Mouse (Mus musculus): ENCODE results near the gene Tbxas1.
A peak's percentile ranks its signal among the peaks of the same experiment; 100 is the strongest.

The Tbxas1 gene

GRCm38 (mm10) chr6:38921810-38922116 is 46.6 kb downstream of the Tbxas1 start:
- DNase-seq (ENCODE audit: low read depth, low spot score), result no peak

GRCm38 (mm10) chr6:38922517-38922916 is 47.3 kb downstream of the Tbxas1 start:
- DNase-seq (ENCODE audit: low read depth, low spot score), result no peak

GRCm38 (mm10) chr6:38923450-38923849 is 48.2 kb downstream of the Tbxas1 start:
- no peak for DNase-seq (ENCODE audit: low read depth, low spot score)

- no peak for DNase-seq (ENCODE audit: low read depth, low spot score)
These were observed 48.9 kb downstream of the Tbxas1 start for GRCm38 (mm10) chr6:38923870-38924817.

- no peak for DNase-seq (ENCODE audit: low read depth, low spot score)
These were observed 50.5 kb downstream of the Tbxas1 start for GRCm38 (mm10) chr6:38925719-38926118.

- DNase-seq (ENCODE audit: low read depth, low spot score), result peak; percentile 31
These were observed 51.1 kb downstream of the Tbxas1 start for GRCm38 (mm10) chr6:38926135-38926962.

- DNase-seq (ENCODE audit: low read depth, low spot score), result no peak
These were observed 51.8 kb downstream of the Tbxas1 start for GRCm38 (mm10) chr6:38926963-38927361.

GRCm38 (mm10) chr6:38928489-38928888 is 53.3 kb downstream of the Tbxas1 start:
- no peak for DNase-seq (ENCODE audit: low read depth, low spot score)

- no peak for DNase-seq (ENCODE audit: low read depth, low spot score)
These were observed 60.8 kb downstream of the Tbxas1 start for GRCm38 (mm10) chr6:38936009-38936408.

GRCm38 (mm10) chr6:38938421-38938820 is 63.2 kb downstream of the Tbxas1 start:
- no peak for DNase-seq (ENCODE audit: low read depth, low spot score)

GRCm38 (mm10) chr6:38939096-38939495 is 63.9 kb downstream of the Tbxas1 start:
- no peak for DNase-seq (ENCODE audit: low read depth, low spot score)

- DNase-seq (ENCODE audit: low read depth, low spot score), result no peak
These were observed 65.8 kb downstream of the Tbxas1 start for GRCm38 (mm10) chr6:38941016-38941415.

GRCm38 (mm10) chr6:38942771-38943170 is 67.6 kb downstream of the Tbxas1 start:
- DNase-seq (ENCODE audit: low read depth, low spot score), result no peak

GRCm38 (mm10) chr6:38944392-38944791 is 69.2 kb downstream of the Tbxas1 start:
- no peak for DNase-seq (ENCODE audit: low read depth, low spot score)

- no peak for DNase-seq (ENCODE audit: low read depth, low spot score)
These were observed 69.6 kb downstream of the Tbxas1 start for GRCm38 (mm10) chr6:38944826-38945225.

- DNase-seq (ENCODE audit: low read depth, low spot score), result no peak
These were observed 70.5 kb downstream of the Tbxas1 start for GRCm38 (mm10) chr6:38945681-38946080.

GRCm38 (mm10) chr6:38947282-38947681 is 72.1 kb downstream of the Tbxas1 start:
- DNase-seq (ENCODE audit: low read depth, low spot score), result no peak

GRCm38 (mm10) chr6:38949683-38950161 is 74.5 kb downstream of the Tbxas1 start:
- DNase-seq (ENCODE audit: low read depth, low spot score), result no peak

GRCm38 (mm10) chr6:38950341-38950740 is 75.1 kb downstream of the Tbxas1 start:
- DNase-seq (ENCODE audit: low read depth, low spot score), result no peak

GRCm38 (mm10) chr6:38950838-38951237 is 75.6 kb downstream of the Tbxas1 start:
- DNase-seq (ENCODE audit: low read depth, low spot score), result no peak

- DNase-seq (ENCODE audit: low read depth, low spot score), result no peak
These were observed 81.4 kb downstream of the Tbxas1 start for GRCm38 (mm10) chr6:38956641-38957040.

GRCm38 (mm10) chr6:38957246-38957645 is 82.0 kb downstream of the Tbxas1 start:
- no peak for DNase-seq (ENCODE audit: low read depth, low spot score)
